Mouse (Mus musculus) ZHBTc4 (cell line): ENCODE results near the gene Fam13c.

ENCODE experiments used
- DNase-seq: peaks from one replicate; pipeline ENCODE4 v3.0.0-alpha.2; 2011; ENCODE audit warnings: low read depth, low spot score

The Fam13c gene

DNA sequence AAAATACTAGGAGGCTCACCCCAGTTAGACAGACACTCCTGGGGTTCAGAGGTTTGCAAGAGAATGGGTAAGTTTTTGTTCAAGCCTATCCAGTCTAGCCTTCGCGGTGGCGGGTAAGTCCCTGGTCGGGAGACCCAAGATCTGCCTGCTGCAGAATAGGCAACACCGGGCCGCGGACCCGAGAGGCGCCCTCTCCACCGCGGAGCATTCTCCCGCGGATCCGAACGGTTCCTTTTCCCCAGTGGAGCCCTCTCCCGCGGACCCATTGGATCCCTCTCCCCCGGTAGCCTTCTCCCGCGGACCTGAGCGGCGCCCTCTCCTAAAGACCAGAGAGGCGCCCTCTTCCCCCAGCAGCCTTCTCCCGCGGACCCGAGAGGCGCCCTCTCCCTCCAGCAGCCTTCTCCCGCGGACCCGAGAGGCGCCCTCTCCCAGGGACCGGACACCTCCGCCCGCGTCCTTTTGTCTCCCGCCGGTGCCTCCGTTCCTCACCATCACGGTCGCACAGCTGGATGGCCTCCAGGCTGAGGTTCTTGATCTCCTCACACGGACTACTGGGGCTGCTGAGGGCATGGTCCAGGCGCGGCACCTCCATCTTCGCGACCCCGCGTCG lies 158.3 kb downstream of the Fam13c start:
- peak; percentile 73 for DNase-seq

DNA sequence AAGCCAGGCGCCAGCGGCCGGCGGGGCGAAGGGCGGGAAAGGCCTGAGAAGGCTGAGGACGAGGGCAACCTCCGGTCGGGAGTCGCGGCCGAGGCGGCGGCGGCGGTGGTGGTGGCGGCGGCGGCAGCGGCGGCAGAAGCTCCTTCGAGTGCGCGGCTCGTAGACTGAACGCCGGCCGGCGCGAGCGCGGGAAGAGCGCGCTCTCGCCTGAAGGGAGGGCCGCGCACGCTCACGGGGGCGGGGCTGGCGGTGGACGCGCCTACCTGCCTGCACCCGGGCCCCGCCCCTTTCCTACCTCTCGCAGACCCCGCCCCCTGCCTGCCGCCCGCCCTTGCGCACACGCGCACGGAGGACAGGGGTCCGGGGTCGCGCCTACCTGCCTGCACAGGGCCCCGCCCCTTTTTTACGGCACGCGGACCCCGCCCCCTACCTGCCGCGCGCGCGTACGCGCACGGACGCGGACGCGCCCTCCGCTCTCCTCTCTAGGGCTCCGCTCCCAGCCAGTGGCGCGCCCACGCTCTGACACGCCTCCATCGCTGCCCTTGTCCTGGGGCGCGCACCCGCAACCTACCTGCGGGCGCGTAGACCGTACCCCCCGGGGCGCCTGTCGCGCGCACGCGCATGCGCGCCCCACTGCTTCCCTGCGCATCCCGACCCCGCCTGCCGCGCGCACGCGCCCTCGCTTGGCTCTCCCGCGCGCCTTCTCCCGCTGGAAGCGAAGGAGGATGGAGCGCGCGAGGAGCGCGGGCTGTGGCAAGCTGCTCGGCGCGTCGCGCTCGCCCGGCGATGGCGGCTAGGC lies 159.0 kb downstream of the Fam13c start:
- DNase-seq: peak; percentile 99

GRCm38 (mm10) chr10:70599925-70600305 lies 159.6 kb downstream of the Fam13c start:
- no peak for DNase-seq
